Mouse (Mus musculus) embryonic facial prominence, embryonic 10.5 days (tissue): Measurements from ENCODE around the gene Mars2. TPM values are rescaled to one million over a fixed set of nuclear protein-coding genes. Genes with fewer than 3 reads are reported as not detected.

Experiments used
- DNase-seq: peaks from one replicate; pipeline ENCODE4 v3.0.0-alpha.2; 2017; ENCODE audit warnings: low spot score
- H3K27ac ChIP-seq: fragments of 300-500 bp; sonication (generic); replicated peaks from 2 replicates; pipeline ENCODE4 v1.5.1; 2016; ENCODE audit warnings: mild to moderate bottlenecking
- H3K27me3 ChIP-seq: fragments of 300-500 bp; sonication (generic); replicated peaks from 2 replicates; pipeline ENCODE4 v1.6.1; 2016; ENCODE audit warnings: low read depth, mild to moderate bottlenecking; ENCODE audit not compliant: poor library complexity, severe bottlenecking
- H3K36me3 ChIP-seq: fragments of 300-500 bp; sonication (generic); replicated peaks from 2 replicates; pipeline ENCODE4 v1.6.1; 2016; ENCODE audit warnings: mild to moderate bottlenecking, moderate library complexity
- H3K4me1 ChIP-seq: fragments of 300-500 bp; sonication (generic); 2 replicates; pipeline ENCODE4 v1.6.1; 2016
- H3K4me3 ChIP-seq: fragments of 300-500 bp; sonication (generic); 2 replicates; pipeline ENCODE4 v1.5.1; 2016; ENCODE audit warnings: mild to moderate bottlenecking, moderate library complexity
- H3K9me3 ChIP-seq: fragments of 300-500 bp; sonication (generic); 2 replicates; pipeline ENCODE4 v1.6.1; 2016; ENCODE audit warnings: mild to moderate bottlenecking
- WGBS: fragments of 180-500 bp; shearing (Covaris S2); methylation state at CpG from one replicate; pipeline ENCODE4 v1.1.7; 2016; 5-methylcytosine and 5-hydroxymethylcytosine counted together
- polyA plus RNA-seq: library from polyadenylated mRNA; unstranded; fragments of >200 nt; fragmentation: Nextera tagmentation; extraction: Ambion mirVana; gene quantifications from 2 replicates; pipeline ENCODE4 v1.2.1, GENCODE M21; 2016

Gene Mars2
- polyA plus RNA-seq, 1 experiment from 2014 or later = 3.2 TPM

DNA sequence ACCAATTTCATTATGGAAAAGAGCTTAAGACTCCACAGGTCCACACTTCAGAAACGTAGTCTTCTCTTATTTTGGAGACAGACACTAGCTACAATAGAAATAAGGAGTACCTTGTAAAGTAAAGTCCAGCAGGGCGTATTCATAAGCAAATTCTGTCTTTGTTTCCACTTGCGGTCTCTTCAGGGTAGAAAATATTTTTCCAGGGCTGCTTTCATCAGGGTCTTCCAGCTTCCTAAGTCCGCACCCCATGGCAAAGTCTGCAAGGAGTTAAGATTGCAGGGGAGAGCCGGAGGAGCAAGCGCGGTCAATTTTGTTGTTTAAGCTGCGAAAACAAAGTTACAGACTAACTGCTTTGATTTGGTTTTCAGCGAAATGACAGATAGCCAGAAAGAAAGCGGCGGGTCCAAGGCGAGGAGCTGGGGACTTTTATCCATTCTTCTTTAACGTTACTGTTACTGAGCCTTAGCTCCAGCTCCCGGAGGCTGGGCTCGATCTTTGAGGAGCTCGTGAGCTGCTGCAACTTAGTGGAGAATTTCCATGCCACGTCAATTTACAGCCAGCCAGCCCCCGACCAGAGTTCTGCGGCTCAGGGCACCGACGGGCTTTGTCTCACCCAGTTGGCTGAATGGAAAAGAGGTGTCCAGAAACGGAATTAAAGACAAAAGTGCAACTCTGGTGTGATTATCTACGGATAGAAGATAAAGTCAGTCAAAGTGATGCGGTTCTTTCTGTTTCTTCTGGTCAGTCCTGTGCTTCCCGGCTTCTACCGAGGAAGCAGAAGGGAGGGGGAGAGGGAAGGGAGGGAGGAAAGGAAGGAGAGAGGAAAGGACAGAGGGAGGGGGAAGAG, 10.7 kb upstream of the Mars2 start, which contains the start of gene Rftn2:
Rftn2 (minus strand) TSS at position 772 of the 847 bp plus-strand sequence.
- H3K27ac ChIP-seq = peak within 1 kb of the TSS; percentile 85
- H3K27me3 ChIP-seq = no peaks in the 10 kb centered on the region

GRCm38 (mm10) chr1:55227376-55227775, 9.6 kb upstream of the Mars2 start:
- H3K9me3 ChIP-seq = no peaks in the 10 kb centered on the region
- H3K36me3 ChIP-seq = no peaks in the 10 kb centered on the region
- H3K27ac ChIP-seq = no peak overlapping the region
- H3K4me3 ChIP-seq = no peak overlapping the region
- H3K4me1 ChIP-seq = peaks cover 28% of the 10 kb centered on the region
- 27% methylated on average over 1 of the region's 1 CpGs for WGBS
- DNase-seq = peak; percentile 9
- H3K27me3 ChIP-seq = no peaks in the 10 kb centered on the region

More for the DNA sequence above, 10.7 kb upstream of the Mars2 start, which contains the start of gene Rftn2:
- Histone ChIP-seq H3K9me3 (no peaks in the 10 kb centered on the region), H3K4me1 (peaks cover 31% of the 10 kb centered on the region), H3K36me3 (no peaks in the 10 kb centered on the region), H3K4me3 (peak within 1 kb of the TSS; percentile 64)
- 1% methylated on average over 26 of the region's 26 CpGs for WGBS
- peak; percentile 70 for DNase-seq

GRCm38 (mm10) chr1:55228256-55228884, 8.6 kb upstream of the Mars2 start:
- DNase-seq = peak; percentile 4
- Histone ChIP-seq H3K4me3 (no peak overlapping the region), H3K9me3 (no peaks in the 10 kb centered on the region), H3K27me3 (no peaks in the 10 kb centered on the region), H3K27ac (no peak overlapping the region), H3K4me1 (peaks cover 26% of the 10 kb centered on the region), H3K36me3 (no peaks in the 10 kb centered on the region)
- 88% methylated on average over 8 of the region's 8 CpGs for WGBS

DNA sequence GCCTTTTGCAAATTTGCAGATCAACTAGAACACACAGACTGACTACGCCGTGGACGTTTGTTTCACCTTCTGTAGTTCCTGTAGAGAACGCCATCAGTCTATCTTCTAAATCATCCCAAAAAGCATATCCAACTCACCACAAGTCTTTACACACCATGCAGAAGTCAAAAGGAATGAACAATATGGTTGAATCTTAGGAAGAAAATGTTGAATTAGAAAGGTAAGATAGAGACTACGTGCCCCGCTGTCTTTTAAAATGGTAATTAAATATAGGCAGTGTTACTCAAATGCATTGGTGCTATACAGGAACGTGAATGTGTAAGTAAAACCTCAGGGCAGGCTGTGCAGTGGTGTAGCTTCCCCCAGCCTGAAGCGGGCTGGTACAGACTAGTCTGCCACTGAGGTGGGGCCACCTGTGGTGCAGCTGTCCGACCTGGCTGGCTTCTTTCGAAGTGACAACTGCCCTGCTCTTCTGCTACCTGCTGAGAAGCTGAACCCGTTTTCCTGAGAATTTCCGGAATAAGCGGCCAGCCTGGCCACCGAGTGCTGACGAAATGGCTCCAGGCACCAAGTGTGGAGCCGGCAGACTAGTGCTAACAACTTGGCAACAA, 2.0 kb upstream of the Mars2 start:
- no peak for DNase-seq
- H3K4me1 ChIP-seq = peaks cover 29% of the 10 kb centered on the region
- H3K27ac ChIP-seq = no peak overlapping the region
- H3K4me3 ChIP-seq = no peak overlapping the region
- H3K9me3 ChIP-seq = no peaks in the 10 kb centered on the region
- no peaks in the 10 kb centered on the region for H3K36me3 ChIP-seq
- WGBS = 55% methylated on average over 16 of the region's 16 CpGs
- H3K27me3 ChIP-seq = no peaks in the 10 kb centered on the region

DNA sequence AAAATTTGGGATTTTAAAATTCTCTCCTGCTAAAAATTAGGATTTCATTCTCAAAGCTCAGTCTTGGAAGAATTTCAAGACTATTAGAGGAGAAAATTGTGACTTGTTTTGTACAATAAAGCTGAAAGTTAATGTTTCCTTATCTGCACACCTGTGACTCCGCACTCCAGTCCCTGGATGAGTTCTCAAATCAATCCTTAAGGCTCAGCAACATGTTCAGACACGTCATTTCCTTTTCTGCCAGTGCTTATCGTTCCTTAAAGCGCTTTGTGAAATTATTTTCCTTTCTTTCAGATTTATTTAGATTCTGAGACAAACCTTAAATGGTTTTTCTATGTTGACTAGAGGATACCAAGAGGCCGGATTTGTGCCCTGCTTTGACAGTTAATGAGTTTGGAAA, 490 bp upstream of the Mars2 start:
- H3K4me1 ChIP-seq = peaks cover 41% of the 10 kb centered on the region
- 0 out of 2 replicates have a peak, but pooled peaks cover 3% of the 10 kb centered on the region for H3K36me3 ChIP-seq
- DNase-seq = no peak
- no peaks in the 10 kb centered on the region for H3K27me3 ChIP-seq
- 42% methylated on average over 5 of the region's 5 CpGs for WGBS
- H3K4me3 ChIP-seq = peak overlapping the region; percentile 92
- peak overlapping the region; percentile 81 for H3K27ac ChIP-seq
- no peaks in the 10 kb centered on the region for H3K9me3 ChIP-seq

GRCm38 (mm10) chr1:55237643-55238161, 725 bp downstream of the Mars2 start:
- Histone ChIP-seq H3K4me1 (peaks cover 41% of the 10 kb centered on the region), H3K36me3 (peaks cover 11% of the 10 kb centered on the region; the same call in 1 of the 2 replicates), H3K9me3 (no peaks in the 10 kb centered on the region), H3K27me3 (no peaks in the 10 kb centered on the region), H3K4me3 (peak overlapping the region; percentile 92), H3K27ac (peak overlapping the region; percentile 81)
- peak; percentile 44 for DNase-seq
- under 1% methylated on average over 23 of the region's 23 CpGs for WGBS

- WGBS = 28% methylated on average over 13 of the region's 13 CpGs
- DNase-seq = peak; percentile 17
- peaks cover 16% of the 10 kb centered on the region; the same call in 1 of the 2 replicates for H3K36me3 ChIP-seq
- H3K4me1 ChIP-seq = peaks cover 41% of the 10 kb centered on the region
- no peaks in the 10 kb centered on the region for H3K27me3 ChIP-seq
- H3K9me3 ChIP-seq = no peaks in the 10 kb centered on the region
- H3K27ac ChIP-seq = no peak overlapping the region
- H3K4me3 ChIP-seq = peak overlapping the region; percentile 92
Measured at GRCm38 (mm10) chr1:55238496-55238895, 1.5 kb downstream of the Mars2 start.

- peak overlapping the region; percentile 92 for H3K4me3 ChIP-seq
- peaks cover 41% of the 10 kb centered on the region for H3K4me1 ChIP-seq
- peak; percentile 33 for DNase-seq
- H3K9me3 ChIP-seq = no peaks in the 10 kb centered on the region
- no peak overlapping the region for H3K27ac ChIP-seq
- no peaks in the 10 kb centered on the region for H3K27me3 ChIP-seq
- 3% methylated on average over 1 of the region's 1 CpGs for WGBS
- H3K36me3 ChIP-seq = peaks cover 16% of the 10 kb centered on the region; the same call in 1 of the 2 replicates
Measured at GRCm38 (mm10) chr1:55239237-55239636, 2.3 kb downstream of the Mars2 start.

GRCm38 (mm10) chr1:55246374-55246773, 9.4 kb downstream of the Mars2 start:
- H3K4me1 ChIP-seq = no peaks in the 10 kb centered on the region
- H3K4me3 ChIP-seq = no peak overlapping the region
- H3K27me3 ChIP-seq = no peaks in the 10 kb centered on the region
- H3K27ac ChIP-seq = no peak overlapping the region
- no peaks in the 10 kb centered on the region for H3K9me3 ChIP-seq
- WGBS = 83% methylated on average over 2 of the region's 2 CpGs
- DNase-seq = no peak
- H3K36me3 ChIP-seq = peaks cover 13% of the 10 kb centered on the region; the same call in 1 of the 2 replicates

DNA sequence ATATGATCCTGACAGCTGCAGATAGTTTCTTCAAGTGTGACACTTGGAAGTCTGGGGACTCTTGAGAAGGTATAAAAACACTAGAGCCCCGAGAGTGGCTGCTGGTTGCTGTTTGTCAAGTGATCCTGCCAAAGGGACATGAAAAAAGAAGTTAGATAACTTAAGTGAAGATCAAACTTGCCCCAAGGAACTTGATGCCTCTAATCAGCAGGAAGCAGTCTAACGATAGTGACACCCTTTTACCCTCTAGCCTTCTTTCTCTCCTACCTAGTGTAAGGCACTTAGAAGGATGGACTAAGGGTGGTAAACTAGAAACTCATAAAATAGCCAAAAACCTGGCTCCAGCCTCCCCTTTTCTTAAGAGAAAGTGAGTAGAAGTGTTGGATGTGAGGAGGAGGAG, 27.4 kb downstream of the Mars2 start:
- Histone ChIP-seq H3K36me3 (no peaks in the 10 kb centered on the region), H3K4me1 (no peaks in the 10 kb centered on the region), H3K27ac (no peak overlapping the region), H3K9me3 (no peaks in the 10 kb centered on the region), H3K4me3 (no peak overlapping the region), H3K27me3 (no peaks in the 10 kb centered on the region)
- 53% methylated on average over 2 of the region's 2 CpGs for WGBS
- no peak for DNase-seq

GRCm38 (mm10) chr1:55265447-55265846, 28.5 kb downstream of the Mars2 start:
- 70% methylated on average over 2 of the region's 2 CpGs for WGBS
- no peak overlapping the region for H3K27ac ChIP-seq
- no peaks in the 10 kb centered on the region for H3K36me3 ChIP-seq
- H3K27me3 ChIP-seq = no peaks in the 10 kb centered on the region
- no peaks in the 10 kb centered on the region for H3K9me3 ChIP-seq
- no peak overlapping the region for H3K4me3 ChIP-seq
- DNase-seq = no peak
- no peaks in the 10 kb centered on the region for H3K4me1 ChIP-seq

GRCm38 (mm10) chr1:55279081-55279480, 42.1 kb downstream of the Mars2 start:
- Histone ChIP-seq H3K27me3 (no peaks in the 10 kb centered on the region), H3K4me3 (no peak overlapping the region), H3K9me3 (no peaks in the 10 kb centered on the region), H3K27ac (no peak overlapping the region), H3K36me3 (no peaks in the 10 kb centered on the region), H3K4me1 (no peaks in the 10 kb centered on the region)
- 72% methylated on average over 9 of the region's 9 CpGs for WGBS
- no peak for DNase-seq
